Mouse (Mus musculus) spleen, embryonic (tissue): ENCODE measurements around the gene Gmeb1.

Experiments
- CTCF ChIA-PET: fragments of 350-600 bp; sonication (Branson Sonifier 250); formaldehyde crosslinking; loops from one replicate; lab custom pipeline; 2022; lab: Charles Lee

Gmeb1 gene

GRCm38 (mm10) chr4:132261514-132262357 is at the start of gene Gmeb1:
Gene Gmeb1 (minus strand): TSS chr4:132261602.
- CTCF ChIA-PET, result interaction anchor here (0.7 kb wide), 1 partner anchor 23 kb away, joined by 4 read pairs; no protein-coding TSS in a partner anchor

GRCm38 (mm10) chr4:132309849-132310472 is 48.6 kb upstream of the Gmeb1 start:
- CTCF ChIA-PET, result interaction anchor here (0.6 to 2.1 kb wide), 5 partner anchors 10 to 61 kb away, joined by 3 to 23 read pairs (median 6); no protein-coding TSS in a partner anchor

- CTCF ChIA-PET, result interaction anchor here (0.6 to 2.1 kb wide), 6 partner anchors 10 to 69 kb away, joined by 3 to 23 read pairs (median 5); no protein-coding TSS in a partner anchor
Observed at GRCm38 (mm10) chr4:132309140-132309848, 47.9 kb upstream of the Gmeb1 start.

- CTCF ChIA-PET, result interaction anchor here (0.6 to 2.1 kb wide), 4 partner anchors 9 to 145 kb away, joined by 3 to 8 read pairs (median 5); no protein-coding TSS in a partner anchor
Observed at GRCm38 (mm10) chr4:132308437-132309139, 47.2 kb upstream of the Gmeb1 start.

- CTCF ChIA-PET, result interaction anchor here (0.7 kb wide), 1 partner anchor 27 kb away, joined by 3 read pairs; no protein-coding TSS in a partner anchor
Observed at GRCm38 (mm10) chr4:132306004-132306403, 44.6 kb upstream of the Gmeb1 start.

- CTCF ChIA-PET, result interaction anchor here (0.6 kb wide), 1 partner anchor 44 kb away, joined by 3 read pairs; no protein-coding TSS in a partner anchor
Observed at GRCm38 (mm10) chr4:132305276-132305675, 43.9 kb upstream of the Gmeb1 start.

GRCm38 (mm10) chr4:132303484-132303883 is 42.1 kb upstream of the Gmeb1 start:
- CTCF ChIA-PET, result interaction anchor here (0.8 kb wide), 1 partner anchor 274 kb away, joined by 4 read pairs; no protein-coding TSS in a partner anchor

- CTCF ChIA-PET, result interaction anchor here (0.8 kb wide), 1 partner anchor 274 kb away, joined by 4 read pairs; no protein-coding TSS in a partner anchor
Observed at GRCm38 (mm10) chr4:132302939-132303479, 41.6 kb upstream of the Gmeb1 start, which contains the start of gene Rab42. Gene Rab42 (minus strand): TSS chr4:132303385.

- CTCF ChIA-PET, result no interaction called here
Observed at GRCm38 (mm10) chr4:132301965-132302938, 40.9 kb upstream of the Gmeb1 start.

- CTCF ChIA-PET, result interaction anchor here (0.6 kb wide), 1 partner anchor 398 kb away, joined by 3 read pairs; no protein-coding TSS in a partner anchor
Observed at GRCm38 (mm10) chr4:132301486-132301885, 40.1 kb upstream of the Gmeb1 start.

GRCm38 (mm10) chr4:132299849-132300248 is 38.4 kb upstream of the Gmeb1 start:
- CTCF ChIA-PET, result interaction anchor here (1.7 kb wide), 1 partner anchor 10 kb away, joined by 6 read pairs; no protein-coding TSS in a partner anchor

GRCm38 (mm10) chr4:132295696-132296390 is 34.4 kb upstream of the Gmeb1 start:
- CTCF ChIA-PET, result interaction anchor here (0.5 to 1.1 kb wide), 2 partner anchors 13 to 215 kb away, joined by 4 to 5 read pairs; no protein-coding TSS in a partner anchor

- CTCF ChIA-PET, result no interaction called here
Observed at GRCm38 (mm10) chr4:132293682-132294240, 32.4 kb upstream of the Gmeb1 start.

- CTCF ChIA-PET, result no interaction called here
Observed at GRCm38 (mm10) chr4:132292988-132293387, 31.6 kb upstream of the Gmeb1 start.

- CTCF ChIA-PET, result interaction anchor here (0.5 to 0.7 kb wide), 4 partner anchors 18 to 240 kb away, joined by 3 to 15 read pairs (median 6); no protein-coding TSS in a partner anchor
Observed at GRCm38 (mm10) chr4:132291624-132292335, 30.4 kb upstream of the Gmeb1 start.

GRCm38 (mm10) chr4:132291056-132291455 is 29.7 kb upstream of the Gmeb1 start:
- CTCF ChIA-PET, result interaction anchor here (0.6 to 0.7 kb wide), 3 partner anchors 17 to 241 kb away, joined by 3 to 15 read pairs (median 4); no protein-coding TSS in a partner anchor

GRCm38 (mm10) chr4:132288840-132289239 is 27.4 kb upstream of the Gmeb1 start:
- CTCF ChIA-PET, result interaction anchor here (0.6 kb wide), 1 partner anchor 139 kb away, joined by 3 read pairs; no protein-coding TSS in a partner anchor
